Mouse (Mus musculus): Measurements from ENCODE around the gene Dcun1d4. TPM values are rescaled to one million over a fixed set of nuclear protein-coding genes. Genes with fewer than 3 reads are reported as not detected.
"Not testable (repeated sequence)": the region's sequence is repeated elsewhere in the genome, so short reads cannot be mapped to it uniquely, and the experiment has no call there.

The Dcun1d4 gene
- total RNA-seq, 1 experiment from 2014 or later, result 55.6 TPM

DNA sequence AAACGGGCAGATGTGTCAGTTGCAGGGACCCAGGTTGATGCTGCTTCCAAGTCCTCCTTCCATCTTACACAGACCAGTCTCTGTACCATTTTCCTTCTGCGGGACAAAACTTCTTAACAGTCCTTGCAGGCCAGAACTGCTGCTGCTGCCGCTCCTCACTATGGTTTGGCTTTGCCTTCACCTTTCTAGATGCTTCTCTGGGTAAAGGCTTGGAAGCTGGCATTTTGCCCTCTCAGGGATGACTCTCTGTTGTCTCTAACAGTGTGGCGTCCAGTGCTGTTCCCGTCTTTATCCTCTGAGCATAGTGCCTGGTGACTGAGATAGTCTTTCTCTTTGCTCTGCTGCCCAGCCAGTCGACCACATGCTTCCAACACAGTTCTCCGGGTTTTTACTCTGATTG lies 66.5 kb downstream of the Dcun1d4 start:
- no peak for DNase-seq

DNA sequence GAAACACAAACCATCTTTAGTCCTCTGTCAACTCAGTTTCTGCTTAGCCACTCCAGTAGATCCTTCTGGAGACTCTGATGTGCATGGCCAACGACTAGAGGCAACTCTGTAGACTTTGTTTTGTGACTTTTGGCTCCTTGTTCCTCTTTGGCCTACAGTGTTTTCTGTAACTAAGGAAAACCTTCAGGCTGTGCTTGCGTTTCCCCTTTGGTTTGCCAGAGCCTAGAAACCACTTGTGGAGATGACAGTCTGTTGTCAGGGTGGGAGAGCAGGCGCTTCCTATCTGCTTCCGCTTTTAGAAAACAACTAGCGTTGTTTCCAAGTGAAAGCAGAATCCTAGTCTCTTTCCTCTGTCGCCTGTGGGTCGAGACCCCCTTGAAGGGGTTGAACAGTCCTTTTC lies 67.4 kb downstream of the Dcun1d4 start:
- no peak for DNase-seq

DNA sequence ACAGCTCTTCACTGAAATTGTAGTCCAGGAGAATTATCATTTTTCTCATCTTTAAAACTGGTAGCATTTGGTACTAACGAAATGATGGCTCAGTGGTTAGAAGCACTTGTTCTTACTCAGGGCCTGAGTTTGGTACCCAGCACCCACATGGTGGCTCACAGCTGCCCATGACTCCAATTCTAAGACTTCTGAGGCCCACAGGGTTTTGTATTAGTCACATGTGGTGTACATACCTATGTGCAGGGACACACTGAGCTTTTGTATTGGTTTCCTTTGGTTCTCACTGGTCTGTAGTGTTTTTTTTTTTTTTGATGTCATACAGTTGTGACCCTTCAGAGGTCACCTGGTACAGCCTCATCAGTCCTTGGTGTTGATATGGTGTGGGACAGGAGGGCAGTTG lies 68.0 kb downstream of the Dcun1d4 start:
- DNase-seq, result no peak

DNA sequence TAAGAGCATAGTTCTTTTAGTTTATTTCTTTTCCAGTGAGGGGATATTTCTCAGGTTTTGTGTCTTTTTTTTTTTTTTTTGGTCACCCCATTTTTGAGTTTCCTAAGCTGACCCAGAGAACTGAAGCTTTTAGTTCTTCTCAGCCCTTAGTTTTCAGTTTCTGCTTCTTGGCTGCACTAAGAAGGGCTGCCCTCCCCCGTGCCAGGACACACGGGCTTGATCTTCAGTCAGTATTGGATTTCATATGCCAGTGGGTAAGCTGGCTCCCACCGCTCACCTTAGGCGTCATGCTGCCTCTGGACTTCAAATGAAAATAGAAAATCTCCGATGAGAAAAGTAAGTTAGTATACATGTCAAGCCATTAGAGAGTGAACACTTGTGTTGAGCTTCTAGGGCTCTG lies 71.0 kb downstream of the Dcun1d4 start:
- DNase-seq, result no peak

DNA sequence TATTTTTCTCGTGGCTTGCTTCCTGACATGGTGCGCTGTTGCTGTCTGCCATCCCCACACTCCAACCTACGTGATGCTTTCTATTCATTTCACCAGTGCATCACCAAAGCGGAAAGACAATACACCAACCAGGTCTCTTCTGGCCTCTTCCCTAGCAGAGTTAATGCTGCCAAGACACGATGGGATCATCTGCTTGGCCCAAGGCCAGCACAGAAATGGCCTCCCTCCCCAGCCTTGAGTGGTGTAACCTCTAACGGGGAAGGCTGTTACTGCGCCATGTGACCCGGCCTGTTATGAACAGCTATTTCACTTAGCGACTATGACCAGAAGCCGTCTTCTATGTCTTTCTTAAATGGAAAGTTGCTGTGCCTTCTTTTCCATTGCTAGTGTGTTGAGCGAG lies 73.1 kb downstream of the Dcun1d4 start:
- DNase-seq, result peak; percentile 34

DNA sequence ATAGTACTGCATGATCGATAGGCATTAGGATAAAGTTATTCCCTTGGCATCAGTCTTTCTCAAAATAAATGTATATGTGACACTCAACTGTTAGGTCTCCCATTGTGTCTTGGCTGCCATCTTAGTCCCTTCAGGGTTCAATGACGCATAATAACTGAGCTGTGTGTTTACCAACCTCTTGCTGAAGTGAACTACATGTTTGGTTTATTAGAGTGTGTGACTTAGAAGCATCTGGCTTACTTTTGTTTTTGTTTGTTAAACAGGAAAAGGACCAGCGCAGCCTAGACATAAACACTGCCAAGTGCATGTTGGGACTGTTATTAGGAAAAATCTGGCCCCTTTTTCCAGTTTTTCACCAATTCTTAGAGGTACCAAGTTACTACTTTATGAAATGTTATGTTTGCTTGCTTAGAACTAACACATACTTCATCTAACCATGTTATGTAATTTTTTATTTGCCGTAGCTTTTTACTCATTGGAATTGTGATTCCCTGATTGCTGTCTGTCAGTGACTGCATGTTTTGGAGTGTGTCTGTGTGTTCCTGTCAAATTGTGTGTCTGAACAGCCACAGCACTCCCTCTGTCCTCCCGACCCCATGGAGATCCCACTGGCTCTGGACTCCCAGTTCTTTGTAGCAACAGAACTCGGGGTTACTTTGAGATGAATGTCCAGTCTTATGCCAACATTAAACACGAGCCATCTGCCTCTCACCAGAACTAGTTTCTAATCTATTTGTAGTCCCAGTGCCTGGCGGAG lies 74.5 kb downstream of the Dcun1d4 start:
- no peak for DNase-seq

DNA sequence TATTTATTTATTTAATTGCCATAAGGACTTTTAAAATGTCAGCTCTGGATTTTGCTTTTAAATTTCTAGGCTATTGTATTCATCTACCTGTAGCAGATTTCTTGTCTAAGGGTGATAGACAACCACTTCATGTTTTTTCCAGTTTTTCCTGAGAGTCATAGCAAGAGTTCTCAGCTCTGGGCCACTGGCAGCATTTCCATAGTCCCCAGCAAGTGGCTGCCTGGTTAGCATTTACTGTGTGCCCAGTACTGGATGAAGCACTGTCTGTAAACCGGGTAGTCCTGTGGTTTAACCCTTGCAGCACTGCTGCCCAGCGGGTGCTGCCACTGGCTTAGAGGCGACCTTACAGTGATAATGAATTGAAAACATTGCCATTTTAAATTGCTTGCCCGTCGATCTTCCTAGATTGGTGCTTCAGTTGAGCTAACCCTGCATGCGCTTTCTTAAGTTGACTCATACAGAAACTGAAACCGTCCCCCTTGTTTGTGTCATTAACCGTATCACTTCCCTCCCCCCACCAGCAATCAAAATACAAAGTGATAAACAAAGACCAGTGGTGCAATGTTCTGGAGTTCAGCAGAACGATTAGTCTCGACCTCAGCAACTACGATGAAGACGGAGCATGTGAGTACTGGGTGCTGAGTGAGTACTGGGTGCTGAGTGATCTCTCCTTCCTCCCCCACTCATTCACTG lies 76.1 kb downstream of the Dcun1d4 start:
- DNase-seq, result no peak

DNA sequence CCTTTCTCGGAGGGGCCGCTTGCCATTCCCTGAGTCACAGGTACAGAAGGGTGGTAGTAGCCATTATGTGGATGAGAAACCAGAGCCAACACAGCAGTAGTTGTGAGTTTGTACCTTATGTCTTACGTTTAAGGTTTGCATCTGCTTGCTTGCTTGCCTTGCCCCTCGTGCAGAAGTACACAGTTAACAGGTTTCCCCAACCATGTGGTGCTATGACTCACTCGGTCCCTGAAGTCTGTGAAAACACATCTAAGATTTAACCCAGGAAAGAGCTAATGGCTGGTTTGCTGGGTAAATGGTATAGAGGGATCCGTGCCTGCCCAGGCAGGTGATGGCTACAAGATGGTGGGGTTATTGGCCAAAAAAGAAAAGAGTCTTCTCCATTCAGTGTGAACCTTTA lies 78.0 kb downstream of the Dcun1d4 start:
- no peak for DNase-seq

DNA sequence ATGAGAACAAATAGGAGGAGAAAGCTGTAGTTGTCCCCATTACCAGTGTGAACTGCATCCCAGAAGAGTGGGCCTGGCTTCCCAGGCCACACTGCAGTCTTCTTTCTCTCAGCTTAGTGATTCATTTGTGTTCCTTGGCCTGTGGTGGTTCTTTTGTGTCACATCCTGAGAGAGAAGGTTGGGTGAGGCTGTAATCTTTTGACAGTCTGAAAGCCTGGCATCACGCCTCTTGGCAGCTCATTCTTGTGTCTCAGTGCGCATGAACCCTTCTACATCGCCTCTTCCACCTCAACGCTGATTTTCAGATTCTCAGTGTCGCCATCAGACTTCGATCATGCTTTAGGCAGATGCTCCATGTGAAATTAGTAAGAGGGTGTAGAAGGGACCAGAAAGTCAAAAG lies 83.2 kb downstream of the Dcun1d4 start:
- DNase-seq, result no peak

DNA sequence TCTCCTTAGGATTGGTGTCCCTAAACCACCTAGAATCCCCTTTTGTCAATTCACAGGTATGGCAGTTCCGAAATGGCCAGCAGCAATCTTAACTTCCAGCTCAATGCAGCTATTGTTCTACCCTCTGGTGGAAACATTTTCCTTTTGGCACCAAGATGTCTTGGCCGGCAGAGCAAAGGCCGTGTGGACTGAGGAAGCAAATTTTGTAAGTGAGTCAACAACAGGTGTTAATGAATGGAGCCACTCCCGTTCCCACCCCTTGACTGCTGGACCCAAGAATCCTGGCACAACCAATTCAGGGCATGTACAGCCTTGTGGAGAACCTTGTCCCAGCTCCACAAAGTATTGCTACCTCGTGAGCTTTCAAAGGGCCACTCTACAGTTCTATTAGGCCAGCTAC lies 85.3 kb downstream of the Dcun1d4 start:
- DNase-seq, result no peak

DNA sequence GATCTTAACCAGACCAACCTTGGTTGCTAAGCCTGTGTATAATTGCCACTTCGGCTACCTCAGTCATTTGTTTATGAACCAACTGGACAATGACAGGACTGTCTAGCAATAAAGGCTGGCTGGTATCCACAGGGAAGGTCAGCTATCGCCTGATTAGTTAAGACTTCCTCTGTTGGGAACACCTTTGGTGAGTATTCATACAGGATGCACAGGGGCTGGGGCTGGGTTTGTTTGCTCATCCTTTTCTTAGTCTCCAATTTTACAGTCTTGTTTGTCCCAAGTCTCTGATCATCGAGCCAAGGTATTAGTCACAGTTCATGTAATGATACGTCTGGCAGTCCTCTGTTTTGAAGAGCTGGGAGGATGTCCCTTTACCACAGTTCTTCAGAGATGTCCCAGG lies 86.1 kb downstream of the Dcun1d4 start:
- no peak for DNase-seq

DNA sequence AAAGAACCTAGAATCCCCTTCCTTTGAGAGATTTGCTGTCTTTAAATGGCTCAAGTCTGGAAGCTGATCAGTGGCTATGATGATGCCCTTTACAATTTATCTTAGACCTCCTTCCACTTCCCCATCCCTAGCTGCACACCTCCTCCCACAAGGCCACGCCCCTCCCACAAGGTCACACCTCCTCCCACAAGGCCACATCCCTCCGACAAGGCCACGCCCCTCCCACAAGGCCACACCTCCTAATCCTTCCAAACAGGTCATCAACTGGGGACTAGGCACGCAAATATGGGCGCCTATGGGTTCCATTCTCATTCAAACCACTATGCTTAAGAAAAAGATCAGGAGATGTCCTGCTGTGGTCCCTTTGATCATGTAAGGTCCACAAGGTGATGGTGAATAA lies 88.4 kb downstream of the Dcun1d4 start:
- no peak for DNase-seq

DNA sequence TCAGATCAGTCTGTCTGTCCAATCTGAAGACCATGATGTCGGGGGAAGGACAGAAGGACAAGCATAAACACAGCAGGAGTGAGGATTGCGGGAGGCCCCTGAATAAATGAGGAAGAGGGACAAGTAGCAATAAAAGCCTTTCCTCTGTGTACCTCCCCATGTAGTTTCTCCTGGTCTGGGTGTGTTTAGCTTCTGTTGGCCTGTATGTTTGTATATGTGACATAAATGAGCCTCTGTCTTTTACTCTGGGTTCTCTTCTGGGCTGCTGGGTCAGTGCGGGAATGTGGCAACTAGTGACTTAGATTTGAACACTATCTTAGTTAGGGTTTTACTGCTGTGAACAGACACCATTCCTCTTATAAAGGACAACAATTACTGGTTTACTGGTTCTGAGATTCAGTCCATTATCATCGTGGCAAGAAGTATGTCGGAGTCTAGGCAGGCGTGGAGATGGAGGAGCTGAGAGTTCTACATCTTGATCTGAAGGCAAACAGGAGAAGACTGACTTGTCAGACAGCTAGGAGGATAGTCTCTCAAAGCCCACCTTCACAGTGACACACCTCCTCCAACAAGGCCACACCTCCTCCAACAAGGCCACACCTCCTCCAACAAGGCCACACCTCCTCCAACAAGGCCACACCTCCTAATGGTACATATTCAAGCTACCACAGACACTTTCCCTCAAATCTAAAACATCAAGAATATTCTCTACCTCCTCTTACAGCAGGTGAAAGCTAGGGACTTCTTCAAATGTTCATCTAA lies 90.8 kb downstream of the Dcun1d4 start:
- DNase-seq, result no peak

DNA sequence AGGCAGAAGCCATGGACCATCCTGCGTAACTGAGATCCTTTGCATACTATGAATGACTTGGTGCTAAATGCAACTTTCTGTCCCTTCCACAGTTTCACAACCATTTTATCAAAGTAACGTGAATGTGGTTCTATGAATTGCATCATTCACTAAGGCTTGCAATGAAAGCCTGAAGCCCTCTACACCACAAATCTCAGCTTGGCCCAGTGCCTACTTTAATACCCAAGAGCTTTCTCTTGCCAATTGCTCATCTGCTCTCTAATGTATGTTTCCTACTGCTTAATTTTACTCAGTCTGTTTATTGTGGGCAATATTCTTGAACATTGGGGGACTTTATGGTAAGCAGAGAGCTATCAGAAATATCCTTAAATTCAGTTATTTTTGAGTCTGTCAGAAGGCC lies 92.0 kb downstream of the Dcun1d4 start:
- DNase-seq, result no peak

DNA sequence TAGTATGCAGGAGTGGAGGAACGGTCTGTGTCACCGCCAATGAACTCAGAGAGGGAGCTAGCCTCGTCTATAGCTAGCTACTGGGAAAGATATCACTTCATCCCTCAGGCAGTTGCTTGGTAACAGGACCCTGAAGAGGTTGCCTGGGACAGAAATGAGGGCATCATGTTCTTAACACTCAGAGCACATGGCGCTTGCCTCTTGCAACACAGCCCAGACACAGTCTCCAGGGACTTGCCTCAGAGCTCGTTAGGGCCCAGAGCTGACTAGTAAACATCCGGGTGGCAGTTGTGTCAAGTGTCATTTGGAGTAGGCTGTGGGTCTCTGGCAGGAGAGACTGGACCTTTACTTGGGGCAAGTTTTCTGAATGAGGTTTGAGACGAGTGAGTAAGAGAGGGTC lies 93.0 kb downstream of the Dcun1d4 start:
- DNase-seq, result no peak

DNA sequence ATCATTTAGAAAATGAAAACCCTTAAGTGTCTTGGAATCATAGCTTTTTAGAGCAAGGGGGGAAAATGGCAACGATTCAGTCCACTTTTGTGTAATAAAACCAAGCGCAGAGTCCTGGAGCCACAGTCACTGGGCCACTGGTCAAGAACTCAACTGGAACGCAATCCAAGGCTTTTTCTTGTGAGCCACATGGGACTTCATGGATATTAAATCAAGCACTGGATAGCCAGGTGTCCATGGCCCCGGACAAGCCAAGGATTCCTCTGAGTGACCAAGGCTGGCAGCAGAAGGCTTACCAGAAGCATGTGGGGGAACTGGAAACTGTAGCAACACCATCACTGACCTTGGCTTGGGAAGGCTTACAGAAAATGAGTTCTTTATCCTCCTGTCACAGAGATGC lies 93.8 kb downstream of the Dcun1d4 start:
- no peak for DNase-seq

DNA sequence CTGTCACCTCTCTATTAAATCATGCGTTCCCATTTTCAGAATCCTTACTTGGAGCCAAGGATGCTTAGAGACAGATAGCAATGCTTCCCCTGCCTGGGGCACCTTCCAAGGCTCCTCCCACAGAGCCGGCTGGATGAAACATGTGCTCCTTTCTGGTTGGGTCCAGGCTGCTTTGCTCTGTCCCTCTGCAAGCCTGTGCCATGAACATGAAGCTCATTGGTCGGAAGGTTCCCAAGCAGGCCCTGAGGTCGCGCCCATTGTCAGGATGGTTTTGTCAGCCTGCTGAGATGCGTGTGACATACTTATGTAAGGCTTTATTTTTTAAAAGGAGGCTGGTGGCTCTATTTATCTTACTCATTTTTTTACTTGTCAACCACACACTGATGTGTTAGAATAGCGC lies 95.9 kb downstream of the Dcun1d4 start:
- no peak for DNase-seq

DNA sequence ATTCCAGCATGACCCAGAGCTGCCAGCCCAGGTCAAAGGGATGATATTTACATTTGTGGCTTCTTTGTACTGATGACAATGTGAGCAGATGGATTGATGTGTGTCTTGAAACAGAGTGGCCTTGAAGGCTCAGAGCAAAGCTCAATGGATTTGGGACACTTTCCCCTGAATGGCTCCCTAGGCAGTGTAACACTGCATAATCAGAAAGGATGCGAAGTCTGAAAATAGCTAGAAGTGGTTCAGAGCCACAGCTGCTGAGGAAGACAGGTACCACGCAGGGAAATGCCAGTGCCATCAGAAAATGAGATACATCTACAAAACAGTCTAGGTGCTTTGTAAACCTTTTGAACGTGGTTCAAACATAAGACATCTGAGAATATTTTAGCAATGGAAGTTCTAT lies 97.3 kb downstream of the Dcun1d4 start:
- no peak for DNase-seq

DNA sequence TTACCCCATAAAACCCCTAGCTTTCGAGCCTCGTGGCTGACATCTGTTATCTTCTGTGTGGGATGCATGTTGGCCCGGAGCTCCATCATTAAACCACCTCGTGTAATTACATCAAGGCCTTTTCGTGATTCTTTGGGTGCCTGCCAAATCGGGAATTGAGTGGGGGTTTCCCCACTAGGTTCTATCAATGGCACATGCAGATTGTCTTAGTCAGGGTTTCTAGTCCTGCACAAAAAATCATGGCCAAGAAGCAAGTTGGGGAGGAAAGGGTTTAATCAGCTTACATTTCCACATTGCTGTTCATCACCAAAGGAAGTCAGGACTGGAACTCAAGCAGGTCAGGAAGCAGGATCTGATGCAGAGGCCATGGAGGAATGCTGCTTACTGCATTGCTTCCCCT lies 103.2 kb downstream of the Dcun1d4 start:
- not testable (repeated sequence) for DNase-seq

DNA sequence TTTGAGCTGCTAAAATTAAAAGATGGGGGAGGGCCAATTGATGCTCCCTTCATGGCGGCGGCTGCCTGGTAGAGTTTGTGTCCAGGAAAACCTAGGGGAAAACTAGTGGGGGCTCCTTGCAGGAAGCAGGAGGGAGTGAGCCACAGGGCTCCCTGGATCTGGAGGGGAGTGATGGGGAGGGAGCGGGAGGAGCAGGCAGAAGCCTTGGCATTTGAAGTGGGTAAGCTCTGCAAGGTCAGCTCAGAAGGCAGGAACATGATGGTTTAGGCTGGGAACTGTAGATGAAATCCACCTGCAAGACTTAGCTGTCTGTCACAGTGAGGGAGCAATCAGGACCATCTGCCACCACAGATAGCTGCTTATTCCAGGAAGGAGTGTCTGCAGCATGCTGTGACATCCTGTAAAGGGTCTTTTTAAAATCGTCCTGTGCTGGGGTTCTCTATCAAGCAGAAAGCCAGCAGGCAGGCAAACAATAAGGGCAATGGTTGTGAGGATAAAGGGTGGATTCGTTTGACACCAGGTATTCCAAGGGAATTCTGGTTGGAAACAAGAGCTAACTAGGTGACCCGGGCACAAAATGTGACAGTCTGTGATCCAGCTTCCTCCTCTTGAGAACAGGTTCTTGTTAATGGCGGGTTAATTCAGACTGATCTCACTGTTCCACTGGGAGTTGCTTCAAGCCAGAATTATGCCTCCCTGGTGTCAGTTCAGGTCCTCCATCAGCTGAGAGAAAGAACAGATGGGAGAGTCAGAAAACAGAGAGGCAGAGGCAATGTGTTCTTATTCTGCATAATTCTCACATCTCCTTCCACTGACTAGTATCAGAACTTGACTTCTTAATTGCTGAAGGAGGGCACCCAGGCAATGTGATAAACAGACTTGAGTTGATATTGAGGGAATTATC lies 104.7 kb downstream of the Dcun1d4 start:
- DNase-seq, result peak; percentile 50

DNA sequence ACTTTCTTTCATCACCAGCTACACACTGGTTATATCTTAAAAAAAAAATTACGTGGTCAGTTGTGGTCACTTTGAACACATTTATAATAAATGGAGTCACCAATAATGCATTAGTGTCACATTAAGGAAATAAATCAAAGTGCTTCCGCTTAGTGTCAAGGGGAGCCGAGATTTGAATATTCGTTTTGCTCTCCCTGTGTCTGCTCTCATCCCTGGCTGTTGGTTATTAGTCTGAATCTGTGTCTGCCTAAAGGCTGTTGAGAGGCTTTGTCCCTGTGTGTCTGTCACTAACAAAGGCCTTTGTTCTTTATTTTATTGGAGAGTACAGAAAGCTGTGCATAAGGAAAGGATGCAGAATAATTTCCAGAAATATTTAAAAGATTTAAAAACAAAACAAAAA lies 105.8 kb downstream of the Dcun1d4 start:
- no peak for DNase-seq

DNA sequence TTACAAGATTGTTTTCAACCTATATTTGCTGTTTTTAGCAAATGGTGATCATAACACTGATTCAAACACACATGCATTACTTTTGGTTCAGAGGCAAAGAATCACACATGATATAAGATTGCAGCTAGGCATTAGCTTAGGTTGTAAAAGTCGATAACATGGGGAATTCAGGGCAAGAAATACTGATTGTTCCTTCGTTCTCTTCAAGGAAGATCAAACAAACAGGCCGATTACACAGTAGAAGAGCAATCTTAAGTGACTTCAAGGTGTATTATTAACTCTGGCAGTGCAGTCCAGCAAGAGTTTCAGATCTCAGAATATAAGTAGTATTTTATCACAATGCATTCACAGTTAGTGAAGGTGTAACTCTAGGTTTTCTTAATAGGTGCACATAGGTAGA lies 106.3 kb downstream of the Dcun1d4 start:
- no peak for DNase-seq
